Mouse (Mus musculus) layer of hippocampus, adult 9-11 months (tissue): ENCODE results near the gene Klk11.

Source experiments
- DNase-seq: peaks from one replicate; pipeline ENCODE4 v3.0.0; 2022

The Klk11 gene

DNA sequence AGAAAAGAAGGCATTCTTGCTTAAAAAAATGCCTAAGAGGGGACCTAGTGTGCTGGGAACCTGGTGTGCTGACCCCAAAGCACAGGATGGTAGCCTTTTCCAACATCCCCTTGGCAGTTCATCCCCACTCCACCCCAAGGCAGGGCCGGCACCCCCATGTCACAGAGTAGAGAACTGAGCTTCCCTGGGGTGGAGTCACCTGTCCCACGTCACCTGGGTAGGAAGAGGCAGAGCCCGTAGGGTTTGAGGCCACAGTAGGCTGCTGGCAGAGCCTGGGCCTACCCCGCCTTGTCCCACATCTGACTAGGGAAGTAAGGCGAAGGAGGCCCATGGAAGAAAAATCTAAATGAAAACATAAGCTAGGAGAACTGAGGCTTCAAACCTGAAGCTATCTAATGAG lies at the start of gene Klk11:
TSS of gene Klk11 (plus strand) at position 241 of the 400 bp plus-strand sequence.
- no peak for DNase-seq

DNA sequence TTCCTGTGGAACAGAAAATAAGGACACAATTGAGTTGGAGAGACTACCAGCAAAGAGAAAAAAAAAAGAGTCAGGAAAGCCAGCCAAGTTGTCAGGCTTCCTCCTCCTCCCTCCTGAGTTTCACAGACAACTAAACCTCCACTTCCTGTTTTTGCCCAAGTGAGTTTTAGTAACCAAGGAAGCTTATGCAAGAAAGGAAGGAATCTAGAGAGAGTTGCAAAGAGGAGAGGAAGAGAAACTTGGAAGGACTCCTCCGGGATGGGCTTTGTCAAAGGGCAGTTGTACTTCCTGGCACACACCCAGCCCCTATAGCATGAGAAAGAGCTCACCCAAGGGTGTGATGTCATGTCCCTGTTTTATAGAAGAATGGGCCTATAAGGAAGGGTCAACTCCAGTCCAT lies 26.6 kb upstream of the Klk11 start:
- peak; percentile 56 for DNase-seq

DNA sequence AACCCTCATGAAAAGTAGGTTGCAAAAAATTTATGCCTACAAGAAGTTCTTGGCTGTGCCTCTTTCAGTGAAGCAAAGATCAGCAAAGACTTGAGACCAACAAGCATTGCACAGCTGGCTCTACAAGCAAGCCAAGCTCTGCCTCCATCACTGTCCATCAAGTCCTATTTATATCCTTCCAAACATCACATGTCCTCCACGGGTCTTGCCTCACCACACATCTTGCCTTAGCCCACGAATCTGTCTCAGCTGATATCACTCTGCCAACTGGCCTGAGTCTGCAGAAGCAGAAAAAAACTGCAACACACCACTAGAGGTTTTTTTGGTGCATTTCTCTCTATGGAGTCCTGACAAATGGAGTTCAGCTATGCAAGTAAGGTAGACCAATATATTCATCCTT lies 21.6 kb upstream of the Klk11 start:
- DNase-seq, result no peak

DNA sequence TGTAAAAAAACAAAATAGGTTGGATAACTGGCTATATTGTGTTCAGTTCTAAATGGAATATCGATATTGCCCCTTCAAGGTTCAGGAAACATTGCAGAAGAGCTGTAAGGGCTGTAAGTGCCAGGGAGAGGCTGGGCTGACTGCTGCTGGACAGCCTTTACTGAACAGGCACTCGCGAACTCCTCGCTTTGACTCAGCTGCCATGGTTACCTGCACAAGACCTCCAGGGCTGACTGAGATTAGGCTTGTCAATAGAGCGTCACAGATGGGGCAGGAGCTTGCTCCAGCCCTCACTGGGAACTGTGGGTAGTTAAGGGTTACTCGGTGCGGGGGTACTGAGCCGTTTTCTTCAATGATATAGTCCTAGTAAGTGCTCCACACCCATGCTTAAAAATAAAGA lies 7.9 kb upstream of the Klk11 start:
- no peak for DNase-seq

DNA sequence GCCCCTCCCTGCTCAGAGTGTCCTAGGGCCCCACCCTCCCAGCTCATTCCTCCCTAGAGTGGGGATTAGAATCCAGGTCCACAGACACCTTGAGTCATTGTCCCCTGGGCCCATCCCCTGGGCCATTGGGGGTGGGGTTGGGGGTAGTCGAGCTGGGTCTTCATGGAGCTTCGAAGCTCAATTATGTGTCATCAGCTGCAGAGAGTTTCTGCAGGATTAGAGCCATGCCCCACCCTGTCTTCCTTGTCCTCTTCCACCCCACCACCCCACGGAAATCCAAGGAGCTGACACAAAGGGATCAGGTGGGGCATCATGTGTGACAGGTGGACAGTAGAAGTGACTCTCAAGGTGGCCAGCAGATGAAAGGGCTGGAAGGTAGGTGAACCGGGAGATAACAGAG lies 5.8 kb upstream of the Klk11 start, which contains the start of gene Klk12:
TSS of gene Klk12 (plus strand) at position 301 of the 400 bp plus-strand sequence.
- DNase-seq, result no peak

DNA sequence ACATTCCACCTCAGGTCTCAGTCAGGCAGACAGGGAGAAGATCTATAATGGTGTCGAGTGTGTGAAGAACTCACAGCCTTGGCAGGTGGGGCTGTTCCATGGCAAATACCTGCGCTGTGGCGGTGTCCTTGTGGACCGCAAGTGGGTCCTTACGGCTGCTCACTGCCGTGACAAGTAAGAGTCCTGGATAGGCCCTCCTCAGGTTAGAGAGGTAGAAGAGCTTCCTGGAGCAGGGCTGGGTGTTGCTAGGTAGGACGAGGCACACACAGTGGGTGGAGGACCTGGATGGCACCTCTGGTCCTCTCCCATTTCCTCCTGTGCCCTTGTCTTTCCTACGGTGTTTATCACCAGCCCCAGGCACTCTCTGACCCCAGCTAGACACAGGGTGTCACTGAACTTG lies 4.8 kb upstream of the Klk11 start:
- DNase-seq, result no peak

DNA sequence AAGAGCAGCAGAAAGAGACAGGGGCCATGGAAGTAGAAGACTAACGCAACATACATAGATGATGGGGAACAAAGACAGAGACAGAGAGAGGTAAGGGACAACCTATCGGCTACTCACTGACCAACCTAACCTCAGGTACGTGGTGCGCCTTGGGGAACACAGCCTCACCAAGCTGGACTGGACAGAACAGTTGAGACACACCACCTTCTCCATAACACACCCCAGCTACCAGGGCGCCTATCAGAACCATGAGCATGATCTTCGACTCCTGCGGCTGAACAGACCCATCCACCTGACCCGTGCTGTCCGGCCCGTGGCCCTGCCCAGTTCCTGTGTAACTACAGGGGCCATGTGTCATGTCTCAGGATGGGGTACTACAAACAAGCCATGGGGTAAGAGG lies 3.7 kb upstream of the Klk11 start:
- no peak for DNase-seq

DNA sequence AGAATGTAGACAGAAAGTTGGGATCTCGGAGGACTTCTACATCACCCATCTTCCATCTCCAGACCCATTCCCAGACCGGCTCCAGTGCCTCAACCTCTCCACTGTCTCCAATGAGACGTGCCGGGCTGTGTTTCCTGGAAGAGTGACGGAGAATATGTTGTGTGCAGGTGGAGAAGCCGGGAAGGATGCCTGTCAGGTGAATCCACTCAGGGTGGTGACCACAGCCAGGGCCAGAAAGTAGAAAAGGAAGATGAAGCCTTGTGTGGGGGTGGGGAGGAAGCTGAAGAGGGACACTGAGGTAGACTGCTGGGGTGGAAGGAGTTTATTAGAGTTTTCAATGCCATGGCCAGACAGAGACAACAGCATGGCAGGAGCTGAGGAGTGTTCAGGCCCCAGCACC lies 2.5 kb upstream of the Klk11 start:
- no peak for DNase-seq

DNA sequence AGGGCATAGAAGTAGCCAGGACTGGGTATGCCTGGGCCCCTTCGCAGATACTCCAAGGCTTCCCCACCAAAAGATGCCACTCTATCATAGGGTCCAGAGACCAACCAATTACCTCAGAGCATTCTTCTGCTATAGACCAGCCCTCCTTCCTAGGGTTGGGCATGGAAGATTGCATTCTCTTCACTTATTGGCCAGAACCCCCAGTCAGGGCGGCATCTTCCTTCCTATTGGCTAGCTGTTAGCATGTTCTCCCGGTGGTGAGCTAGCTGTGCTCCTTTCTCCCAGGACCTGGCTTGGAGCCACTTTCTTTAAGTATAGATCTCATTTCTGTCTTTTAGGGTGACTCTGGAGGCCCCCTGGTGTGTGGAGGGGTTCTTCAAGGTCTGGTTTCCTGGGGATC lies 1.5 kb upstream of the Klk11 start:
- DNase-seq, result no peak

DNA sequence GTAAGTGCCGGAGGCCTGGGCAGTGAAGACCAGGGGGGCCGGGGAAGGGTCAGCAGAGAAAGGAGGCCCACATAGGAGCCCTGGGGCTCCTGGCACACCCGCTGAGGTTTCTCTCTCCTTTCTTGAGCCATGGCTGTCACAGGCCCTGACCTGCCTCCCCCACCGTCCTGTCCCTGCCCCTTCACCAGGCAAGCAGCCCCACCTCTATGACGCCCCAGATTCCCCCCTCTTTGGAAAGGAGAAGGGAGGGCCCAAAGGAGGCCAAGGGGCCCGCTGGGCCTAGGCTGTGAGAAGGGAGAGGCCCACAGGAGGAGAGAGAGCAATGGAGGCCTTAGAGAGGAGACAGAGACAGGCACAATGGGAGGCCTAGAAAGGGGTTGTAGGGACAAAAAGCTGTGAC lies 398 bp downstream of the Klk11 start:
- DNase-seq, result no peak

DNA sequence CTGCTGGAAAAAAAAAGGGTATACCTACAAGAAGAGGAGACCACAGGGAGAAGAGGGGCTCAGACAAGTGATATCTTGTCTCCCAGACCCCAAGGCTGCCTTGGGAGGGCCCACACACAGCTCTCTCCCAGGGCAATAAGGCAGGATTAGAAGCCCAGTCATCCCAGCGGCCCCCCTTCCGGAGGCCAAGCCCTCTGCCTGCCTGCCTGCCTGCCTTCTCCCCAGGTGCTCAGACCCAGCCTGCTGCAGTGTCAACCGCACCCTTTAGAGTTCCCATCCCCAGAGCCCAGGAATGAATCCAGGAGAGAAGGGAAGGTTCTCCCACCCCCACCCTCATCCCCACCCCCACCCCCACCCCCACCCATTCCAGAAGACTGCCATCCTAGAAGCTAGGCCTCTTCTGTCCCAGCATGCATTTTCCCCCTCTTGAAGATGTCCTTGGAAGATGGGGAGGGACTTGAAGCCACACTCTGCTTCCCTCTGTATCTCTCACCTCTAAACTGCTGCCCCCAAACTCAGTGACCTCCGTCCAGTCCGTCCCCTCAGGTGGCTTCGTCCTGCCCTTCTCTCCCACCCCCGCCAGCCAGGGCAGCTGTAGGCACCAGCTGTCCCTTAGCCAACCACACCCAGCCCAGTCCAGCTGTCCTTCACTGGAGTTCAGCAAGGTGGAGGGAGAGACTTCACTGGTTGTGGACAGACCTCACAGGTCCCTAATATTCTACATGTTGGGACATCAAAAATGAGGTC lies 1.1 kb downstream of the Klk11 start:
- DNase-seq, result no peak

DNA sequence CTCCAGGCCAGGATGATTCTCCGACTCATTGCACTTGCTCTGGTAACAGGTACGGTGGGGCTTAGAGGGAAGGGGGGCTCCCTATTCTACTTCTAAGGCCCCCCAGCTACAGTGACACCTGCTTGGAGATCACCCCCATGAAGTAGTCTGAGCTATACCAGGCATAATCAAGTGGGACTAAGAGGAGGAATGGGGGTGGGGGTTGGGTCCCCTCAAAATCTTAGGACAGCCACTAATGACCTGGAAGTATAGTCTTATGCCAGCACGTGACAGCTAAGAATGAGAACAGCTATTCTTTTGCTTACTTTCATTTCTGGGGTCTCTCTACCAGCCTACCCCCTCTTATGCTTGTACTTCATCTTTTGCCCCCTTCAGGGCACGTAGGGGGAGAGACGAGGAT lies 2.1 kb downstream of the Klk11 start:
- no peak for DNase-seq

DNA sequence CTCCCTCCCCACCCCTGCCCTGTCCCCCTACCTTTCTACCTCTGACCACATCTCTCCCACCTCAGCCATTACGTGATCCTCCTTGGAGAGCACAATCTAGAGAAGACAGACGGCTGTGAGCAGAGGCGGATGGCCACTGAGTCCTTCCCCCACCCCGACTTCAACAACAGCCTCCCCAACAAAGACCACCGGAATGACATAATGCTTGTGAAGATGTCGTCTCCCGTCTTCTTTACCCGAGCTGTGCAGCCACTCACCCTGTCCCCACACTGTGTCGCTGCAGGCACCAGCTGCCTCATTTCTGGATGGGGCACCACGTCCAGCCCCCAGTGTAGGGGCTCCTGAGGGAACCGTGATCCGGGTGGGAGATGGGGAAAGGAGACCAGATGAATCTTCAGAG lies 3.0 kb downstream of the Klk11 start:
- DNase-seq, result no peak

DNA sequence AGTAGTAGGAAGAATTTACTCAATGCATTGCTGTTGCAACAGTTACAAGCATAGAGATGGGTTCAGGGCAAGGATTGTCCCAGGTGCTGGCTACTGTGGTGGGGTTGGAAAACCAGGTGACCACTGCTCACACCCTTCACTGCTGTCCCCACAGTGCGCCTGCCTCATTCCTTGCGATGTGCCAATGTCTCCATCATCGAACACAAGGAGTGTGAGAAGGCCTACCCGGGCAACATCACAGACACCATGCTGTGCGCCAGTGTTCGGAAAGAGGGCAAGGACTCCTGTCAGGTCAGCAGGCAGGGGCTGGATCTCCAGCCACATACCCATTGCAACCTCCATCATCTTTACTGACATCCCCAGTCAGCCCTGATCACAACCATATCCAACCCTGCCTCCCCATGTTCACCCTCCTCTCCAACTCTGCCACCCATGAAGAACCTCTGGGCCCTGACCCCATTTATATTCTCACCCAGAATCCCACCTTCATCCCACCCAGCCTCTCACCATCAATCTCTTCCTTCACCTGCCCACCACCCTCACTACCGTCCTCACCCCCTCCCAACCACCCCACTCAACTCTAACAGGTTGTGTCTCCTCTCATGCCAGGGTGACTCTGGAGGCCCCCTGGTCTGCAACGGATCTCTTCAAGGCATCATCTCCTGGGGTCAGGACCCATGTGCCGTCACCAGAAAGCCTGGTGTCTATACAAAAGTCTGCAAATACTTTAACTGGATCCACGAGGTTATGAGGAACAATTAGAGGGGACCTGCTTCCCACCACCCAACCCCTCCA lies 4.0 kb downstream of the Klk11 start:
- no peak for DNase-seq

DNA sequence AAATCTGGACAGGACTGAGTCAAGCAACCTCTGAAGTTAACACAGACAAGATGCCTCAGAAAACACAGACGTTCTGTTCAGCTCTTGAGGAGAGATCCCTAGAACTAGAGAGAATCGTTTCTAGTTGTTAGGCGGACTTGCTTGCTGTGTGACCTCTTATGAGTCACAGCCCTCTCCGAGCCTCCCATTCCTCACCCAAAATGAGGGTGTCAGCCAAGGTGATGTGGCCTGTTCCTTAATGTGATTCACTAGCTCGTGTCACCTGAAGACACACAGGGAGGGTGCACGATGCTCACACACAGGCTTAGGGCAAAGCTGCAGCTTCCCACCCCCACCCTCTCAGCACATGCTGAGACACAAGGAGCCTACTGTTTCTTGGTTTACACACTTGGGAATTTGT lies 5.8 kb downstream of the Klk11 start:
- no peak for DNase-seq

DNA sequence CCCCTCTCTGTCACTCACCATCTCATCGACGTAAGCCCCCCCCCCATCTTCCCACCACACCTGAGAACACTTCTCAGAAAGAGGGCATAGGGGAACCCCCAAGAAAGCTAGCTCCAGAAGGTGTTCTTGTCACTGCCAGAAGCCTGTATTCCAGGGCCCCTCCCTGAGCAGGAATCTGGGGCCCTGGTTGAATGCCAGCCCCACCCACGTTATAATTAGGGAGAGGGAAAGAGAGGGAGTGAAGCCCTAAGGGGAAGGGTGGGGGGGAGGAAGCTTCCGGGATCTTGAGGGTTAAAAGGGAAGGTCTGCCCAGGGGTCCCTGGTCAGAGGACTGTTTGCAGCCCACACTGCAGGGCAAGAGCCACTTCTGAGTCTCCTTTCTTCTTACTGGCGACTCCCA lies 6.3 kb downstream of the Klk11 start, which contains the start of gene Klk10:
TSS of gene Klk10 (plus strand) at position 290 of the 400 bp plus-strand sequence.
- no peak for DNase-seq

DNA sequence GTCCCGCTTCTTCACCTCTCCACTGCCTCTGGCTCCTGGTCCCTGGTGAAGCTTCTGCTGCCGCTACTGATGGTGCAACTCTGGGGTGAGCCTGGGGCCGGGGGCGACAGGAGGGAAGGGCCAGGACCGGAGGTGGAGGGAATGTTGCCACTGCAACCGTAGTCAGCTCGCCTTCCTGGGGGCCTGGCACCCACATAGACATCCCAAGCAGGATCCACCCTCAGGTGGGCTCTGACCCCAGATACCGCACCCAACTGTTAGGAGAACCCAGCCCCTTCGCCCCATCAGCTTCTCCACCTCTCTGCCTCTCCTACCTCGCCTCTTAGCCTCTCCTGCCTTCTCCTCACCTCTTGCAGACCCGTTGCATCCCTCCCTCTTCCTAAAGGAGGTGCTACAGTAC lies 7.1 kb downstream of the Klk11 start:
- DNase-seq, result no peak

DNA sequence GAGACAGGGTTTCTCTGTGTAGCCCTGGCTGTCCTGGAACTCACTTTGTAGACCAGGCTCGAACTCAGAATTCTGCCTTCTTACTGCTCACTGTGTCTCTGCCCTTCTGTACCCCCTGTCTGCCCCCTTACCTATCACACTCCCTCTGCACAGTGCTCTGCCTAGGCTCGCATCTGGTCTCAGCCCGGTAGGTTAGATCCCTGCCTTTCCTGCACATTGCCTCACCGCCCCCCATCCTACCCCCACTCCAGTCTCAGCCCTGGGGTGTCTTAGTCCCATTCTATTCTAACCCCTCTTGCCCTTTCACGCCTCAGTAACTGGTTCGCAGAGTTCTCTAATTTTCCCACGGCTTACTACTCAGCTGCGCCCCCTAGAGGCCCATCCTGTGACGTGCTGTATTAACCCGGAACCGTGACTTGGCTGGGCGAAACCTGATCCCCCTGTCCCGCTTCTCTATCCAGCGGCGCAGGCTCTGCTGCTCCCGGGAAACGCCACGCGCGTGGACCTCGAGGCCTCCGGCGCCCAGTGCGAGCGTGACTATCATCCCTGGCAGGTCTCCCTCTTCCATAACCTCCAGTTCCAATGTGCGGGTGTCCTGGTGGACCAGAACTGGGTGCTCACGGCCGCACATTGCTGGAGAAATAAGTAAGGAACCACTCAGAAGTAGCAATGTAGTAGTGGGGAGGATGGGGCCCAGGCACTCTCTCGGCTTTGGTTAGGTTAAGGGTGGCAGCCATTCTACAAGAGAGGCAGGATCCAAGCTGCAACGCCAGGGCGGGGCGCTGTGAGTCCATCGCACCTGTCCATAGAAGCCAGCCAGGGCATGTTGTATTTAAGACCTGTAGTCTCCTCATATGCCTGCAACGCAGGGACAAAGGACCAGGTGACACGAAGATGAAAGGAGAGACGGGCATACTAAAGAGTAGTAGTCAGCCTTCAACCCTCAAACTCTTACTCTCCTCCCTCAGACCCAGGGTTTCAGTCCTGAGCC lies 8.2 kb downstream of the Klk11 start:
- no peak for DNase-seq

DNA sequence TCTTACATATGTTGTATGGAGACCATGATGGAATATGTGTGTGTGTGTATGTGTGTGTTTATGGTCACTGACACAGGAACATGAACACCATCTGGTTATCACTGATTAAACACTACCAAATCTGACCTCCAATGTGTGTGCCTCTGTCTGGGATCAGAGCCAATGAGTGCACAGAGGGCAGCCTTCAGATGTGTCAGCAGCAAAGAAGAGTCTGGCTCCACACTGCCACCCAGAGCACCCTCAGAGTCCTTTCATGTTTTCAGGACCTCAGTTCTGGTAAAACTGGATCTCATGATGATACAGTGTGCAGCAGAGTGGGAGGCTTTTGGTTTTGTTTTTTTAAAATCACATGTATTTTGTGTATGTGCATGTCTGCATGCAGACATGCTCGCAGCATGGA lies 10.9 kb downstream of the Klk11 start:
- DNase-seq, result no peak

DNA sequence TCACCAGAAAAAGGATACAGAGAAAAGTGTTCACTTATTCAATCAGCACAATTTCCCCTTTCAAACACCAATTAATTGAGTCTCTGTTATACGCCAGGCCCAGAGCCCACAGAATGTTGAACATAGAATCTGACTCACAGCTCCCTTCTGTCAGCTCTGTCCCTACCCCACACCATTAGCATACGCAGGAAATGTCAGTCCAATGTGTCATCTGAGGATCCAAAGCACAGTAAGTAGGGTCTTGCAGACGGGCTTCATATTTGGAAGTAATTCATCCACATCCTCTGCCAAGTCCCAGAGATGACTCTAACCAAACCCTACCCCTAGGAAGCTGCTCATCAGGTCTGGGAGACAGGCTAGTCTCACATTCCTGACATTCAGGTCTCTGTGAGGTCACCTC lies 13.7 kb downstream of the Klk11 start:
- DNase-seq, result peak; percentile 55

DNA sequence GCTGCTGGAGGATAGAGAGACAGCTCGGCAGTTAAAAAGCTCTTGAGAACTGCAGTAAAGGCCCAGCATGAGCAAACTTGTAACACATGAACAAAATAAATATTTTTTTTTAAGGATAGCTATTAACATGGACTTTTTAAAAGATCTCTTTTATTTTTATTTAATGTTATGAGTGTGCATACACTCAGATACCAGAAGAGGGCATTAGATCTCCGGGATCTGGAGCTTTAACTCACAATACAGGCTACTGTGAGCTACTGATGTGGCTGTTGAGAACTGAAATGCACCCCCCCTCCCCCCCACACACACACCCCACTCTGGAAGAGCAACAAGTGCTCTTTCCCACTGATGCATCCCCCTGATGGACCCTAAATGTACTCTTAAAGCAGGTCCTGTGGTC lies 14.9 kb downstream of the Klk11 start:
- DNase-seq, result no peak

DNA sequence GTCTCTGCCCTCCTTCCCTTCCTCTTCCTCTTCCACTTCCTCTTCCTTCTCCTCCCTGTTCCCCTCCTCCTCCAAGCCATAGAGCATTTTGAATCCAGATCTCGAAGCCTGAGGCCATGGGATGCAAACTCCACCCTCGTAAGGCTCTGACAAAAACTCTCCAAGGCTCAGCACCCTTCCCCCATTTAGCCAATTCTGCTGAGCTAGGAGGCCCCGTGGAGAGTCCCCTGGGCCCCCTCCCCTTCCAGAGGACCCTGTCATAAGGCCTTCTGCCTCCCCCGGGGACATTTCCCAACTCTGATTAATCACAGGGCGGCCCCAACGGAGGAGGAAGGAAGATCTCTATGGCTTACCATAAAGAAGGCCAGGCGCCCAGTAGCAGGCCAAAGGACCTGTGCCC lies 17.2 kb downstream of the Klk11 start, which contains the start of gene Klk9:
TSS of gene Klk9 (plus strand) at position 301 of the 400 bp plus-strand sequence.
- DNase-seq, result no peak

DNA sequence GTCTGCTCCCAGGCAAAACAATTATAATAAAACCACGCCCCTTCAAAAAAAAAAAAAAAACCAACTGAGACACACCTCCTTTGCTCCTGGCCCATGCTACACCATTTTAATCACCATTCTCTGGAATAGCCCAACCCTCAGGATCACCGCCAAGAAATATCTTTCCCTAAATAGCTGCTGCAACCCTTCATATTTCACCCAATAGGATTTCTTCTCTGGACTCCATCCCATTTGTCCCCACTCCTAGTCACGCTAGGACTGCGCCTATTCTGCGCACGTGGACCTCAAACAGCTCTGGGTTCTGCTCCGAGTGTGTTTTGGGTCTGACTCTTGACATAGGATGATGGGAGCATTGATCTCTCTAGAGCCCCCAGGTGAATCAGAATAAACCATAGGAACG lies 22.0 kb downstream of the Klk11 start:
- DNase-seq, result no peak
